Mouse (Mus musculus) spleen, adult 2 months (tissue): ENCODE results near the gene Zdhhc7. TPM values are rescaled to one million over a fixed set of nuclear protein-coding genes. Genes with fewer than 3 reads are reported as not detected.

Experiments used
- DNase-seq, 2 experiments: peaks; one replicate each; pipeline versions ENCODE4 v3.0.0 to v3.0.0-alpha.2; 2012 to 2021; ENCODE audit warnings: low spot score in 2 of 2, low read depth in 1 of 2
- H3K27ac ChIP-seq: fragments of 200-500 bp; 2 replicates; pipeline ENCODE4 v1.5.1; 2012; ENCODE audit warnings: low read length, inconsistent platforms; ENCODE audit not compliant: insufficient read depth
- H3K27me3 ChIP-seq: fragments of 200-500 bp; 2 replicates; pipeline ENCODE4 v1.6.1; 2012; ENCODE audit warnings: mild to moderate bottlenecking, moderate library complexity, low read length, inconsistent platforms; ENCODE audit not compliant: control insufficient read depth, insufficient read depth
- H3K36me3 ChIP-seq: fragments of 200-500 bp; 2 replicates; pipeline ENCODE4 v1.6.1; 2012; ENCODE audit warnings: mild to moderate bottlenecking, low read length, inconsistent platforms; ENCODE audit not compliant: control insufficient read depth, insufficient read depth
- H3K4me1 ChIP-seq: fragments of 200-500 bp; 2 replicates; pipeline ENCODE4 v1.6.1; 2011; ENCODE audit warnings: inconsistent platforms; ENCODE audit not compliant: control insufficient read depth, insufficient read depth, insufficient read length
- H3K4me3 ChIP-seq: fragments of 200-500 bp; 2 replicates; pipeline ENCODE4 v1.5.1; 2011; ENCODE audit warnings: mild to moderate bottlenecking, inconsistent platforms; ENCODE audit not compliant: insufficient read depth, insufficient read length; ENCODE audit errors: extremely low read depth
- CTCF ChIP-seq: fragments of 200-500 bp; IDR thresholded peaks from 2 replicates; pipeline ENCODE4 v1.5.1; 2011; ENCODE audit warnings: mild to moderate bottlenecking, inconsistent platforms; ENCODE audit not compliant: insufficient read depth, insufficient read length, insufficient replicate concordance; ENCODE audit errors: extremely low read depth
- POLR2A ChIP-seq: fragments of 200-500 bp; IDR thresholded peaks from 2 replicates; pipeline ENCODE4 v1.6.1; 2011; ENCODE audit warnings: low read depth, low read length, inconsistent platforms
- WGBS: fragments of 180-500 bp; shearing (Covaris S2); methylation state at CpG from one replicate; pipeline ENCODE4 v1.1.7; 2018; 5-methylcytosine and 5-hydroxymethylcytosine counted together
- polyA plus RNA-seq: library from polyadenylated mRNA; depleted of rRNA; stranded (reverse); fragments of >200 nt; gene quantifications from 2 replicates; pipeline ENCODE4 v1.2.3, GENCODE M21; 2012

Gene Zdhhc7
- polyA plus RNA-seq, 1 experiment = 45.8 TPM

GRCm38 (mm10) chr8:120063326-120063725, 38.0 kb downstream of the Zdhhc7 start:
- H3K27me3 ChIP-seq = no peaks in the 10 kb centered on the region
- no peak for DNase-seq
- WGBS = 62% methylated on average over 3 of the region's 3 CpGs

GRCm38 (mm10) chr8:120062742-120063141, 38.5 kb downstream of the Zdhhc7 start:
- Histone ChIP-seq H3K36me3 (no peaks in the 10 kb centered on the region), H3K4me1 (no peaks in the 10 kb centered on the region), H3K27me3 (no peaks in the 10 kb centered on the region), H3K4me3 (no peak overlapping the region), H3K27ac (no peak overlapping the region)
- DNase-seq = no peak
- TF ChIP-seq CTCF = no peak
- no peak for TF ChIP-seq POLR2A
- 91% methylated on average over 14 of the region's 14 CpGs for WGBS

More at GRCm38 (mm10) chr8:120063326-120063725, 38.0 kb downstream of the Zdhhc7 start:
- no peaks in the 10 kb centered on the region for H3K4me1 ChIP-seq
- H3K27ac ChIP-seq = no peak overlapping the region
- no peaks in the 10 kb centered on the region for H3K36me3 ChIP-seq
- H3K4me3 ChIP-seq = no peak overlapping the region
- TF ChIP-seq CTCF (no peak), POLR2A (no peak)

- no peak for TF ChIP-seq POLR2A
- no peak for TF ChIP-seq CTCF
- no peak for DNase-seq
- Histone ChIP-seq H3K36me3 (no peaks in the 10 kb centered on the region), H3K4me1 (no peaks in the 10 kb centered on the region), H3K27ac (no peak overlapping the region), H3K4me3 (no peak overlapping the region), H3K27me3 (no peaks in the 10 kb centered on the region)
- 77% methylated on average over 2 of the region's 2 CpGs for WGBS
Observed at GRCm38 (mm10) chr8:120057078-120057477, 44.2 kb downstream of the Zdhhc7 start.

- 83% methylated on average over 3 of the region's 3 CpGs for WGBS
- DNase-seq = no peak
- H3K4me1 ChIP-seq = peaks cover 6% of the 10 kb centered on the region; the same call in 1 of the 2 replicates
- TF ChIP-seq CTCF = no peak
- TF ChIP-seq POLR2A = no peak
- H3K4me3 ChIP-seq = no peak overlapping the region
- H3K27me3 ChIP-seq = no peaks in the 10 kb centered on the region
- H3K36me3 ChIP-seq = no peaks in the 10 kb centered on the region
- H3K27ac ChIP-seq = no peak overlapping the region
Observed at GRCm38 (mm10) chr8:120054833-120055232, 46.4 kb downstream of the Zdhhc7 start.

GRCm38 (mm10) chr8:120052318-120052717, 49.0 kb downstream of the Zdhhc7 start:
- no peaks in the 10 kb centered on the region for H3K27me3 ChIP-seq
- TF ChIP-seq CTCF = no peak
- no peak for TF ChIP-seq POLR2A
- WGBS = 90% methylated on average over 8 of the region's 8 CpGs
- no peaks in the 10 kb centered on the region for H3K36me3 ChIP-seq
- no peak for DNase-seq
- H3K4me1 ChIP-seq = peaks cover 11% of the 10 kb centered on the region; the same call in 1 of the 2 replicates
- no peak overlapping the region for H3K27ac ChIP-seq
- no peak overlapping the region for H3K4me3 ChIP-seq

GRCm38 (mm10) chr8:120051908-120052307, 49.4 kb downstream of the Zdhhc7 start:
- WGBS = 87% methylated on average over 4 of the region's 4 CpGs
- Histone ChIP-seq H3K36me3 (no peaks in the 10 kb centered on the region), H3K4me1 (peaks cover 11% of the 10 kb centered on the region; the same call in 1 of the 2 replicates), H3K27ac (no peak overlapping the region), H3K4me3 (no peak overlapping the region), H3K27me3 (no peaks in the 10 kb centered on the region)
- TF ChIP-seq POLR2A = no peak
- DNase-seq = no peak

- no peak for DNase-seq
- Histone ChIP-seq H3K27ac (no peak overlapping the region), H3K27me3 (no peaks in the 10 kb centered on the region), H3K36me3 (no peaks in the 10 kb centered on the region), H3K4me1 (peaks cover 11% of the 10 kb centered on the region; the same call in 1 of the 2 replicates), H3K4me3 (no peak overlapping the region)
- WGBS = 9% methylated on average over 4 of the region's 4 CpGs
- TF ChIP-seq POLR2A (no peak), CTCF (no peak)
Observed at GRCm38 (mm10) chr8:120051006-120051405, 50.3 kb downstream of the Zdhhc7 start.
